Mouse (Mus musculus): ENCODE data around the gene Mtx1. TPM values are rescaled to one million over a fixed set of nuclear protein-coding genes. Genes with fewer than 3 reads are reported as not detected.
A peak's percentile ranks its signal among the peaks of the same experiment; 100 is the strongest.

Gene Mtx1
- 156 and 180 TPM in 2 replicates for polyA plus RNA-seq (2015; fragmentation: Nextera tagmentation; extraction: Ambion mirVana)

DNA sequence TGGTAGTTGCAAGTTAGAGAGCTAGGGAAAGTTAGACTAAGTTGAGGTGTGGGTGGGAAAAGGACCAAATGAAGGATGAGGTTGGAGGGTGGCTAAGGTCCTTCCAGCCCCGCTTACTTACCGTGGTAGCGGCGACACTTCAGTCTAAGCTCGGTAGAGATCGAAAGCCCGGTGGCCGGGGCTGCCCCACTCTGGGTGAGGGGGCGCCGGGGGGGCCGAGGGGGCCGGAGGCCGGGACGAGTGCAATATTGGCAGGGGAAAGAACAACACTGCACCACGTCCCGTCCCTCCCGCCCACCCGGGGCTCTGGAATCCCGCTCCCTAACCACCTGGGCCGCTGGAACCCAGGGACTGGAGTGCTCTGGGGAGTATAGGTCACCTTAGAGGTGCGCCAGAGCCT, at the start of gene Mtx1:
Gene Mtx1, minus strand, starts transcription at position 189 of the 400 bp plus-strand sequence.
- 6% methylated on average over 21 of the region's 21 CpGs for WGBS
- Histone ChIP-seq H3K9ac (peak within 1 kb of the TSS; percentile 23; the same call in 1 of the 2 replicates), H3K9me3 (no peaks in the 10 kb centered on the region), H3K4me3 (peak within 1 kb of the TSS; percentile 43), H3K27me3 (no peaks in the 10 kb centered on the region), H3K36me3 (peaks cover 29% of the 10 kb centered on the region), H3K27ac (peak within 1 kb of the TSS; percentile 78), H3K4me1 (peaks cover 33% of the 10 kb centered on the region), H3K4me2 (peak within 1 kb of the TSS; percentile 64)
- no peak for ATAC-seq (ENCODE audit: insufficient number of reproducible peaks, low FRiP score, low TSS enrichment, low read depth)

DNA sequence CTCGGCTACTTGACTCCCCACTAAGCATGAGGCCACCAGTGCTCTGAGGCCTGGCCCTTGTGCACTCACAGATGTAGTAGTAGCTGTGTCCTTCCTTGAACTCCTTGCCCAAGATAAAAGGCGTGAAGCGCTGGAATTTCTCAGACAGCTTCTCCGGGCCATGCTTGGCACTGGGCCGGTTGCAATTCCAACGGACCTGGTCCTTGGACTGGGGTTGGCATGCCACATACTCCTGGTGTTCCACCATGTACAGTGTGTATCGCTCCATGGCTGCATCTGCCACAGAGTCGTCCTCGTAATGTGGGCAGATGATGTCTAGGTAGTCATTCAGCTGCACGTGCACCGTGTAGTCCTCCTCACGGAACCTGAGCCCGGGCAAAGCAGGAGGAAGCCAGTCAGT, 49.2 kb upstream of the Mtx1 start:
- WGBS: 88% methylated on average over 13 of the region's 13 CpGs
- Histone ChIP-seq H3K9ac (no peak overlapping the region), H3K4me2 (no peak overlapping the region), H3K27me3 (no peaks in the 10 kb centered on the region), H3K36me3 (peaks cover 40% of the 10 kb centered on the region), H3K27ac (no peak overlapping the region), H3K4me3 (no peak overlapping the region), H3K4me1 (peaks cover 52% of the 10 kb centered on the region), H3K9me3 (no peaks in the 10 kb centered on the region)
- no peak for ATAC-seq (ENCODE audit: insufficient number of reproducible peaks, low FRiP score, low TSS enrichment, low read depth)

DNA sequence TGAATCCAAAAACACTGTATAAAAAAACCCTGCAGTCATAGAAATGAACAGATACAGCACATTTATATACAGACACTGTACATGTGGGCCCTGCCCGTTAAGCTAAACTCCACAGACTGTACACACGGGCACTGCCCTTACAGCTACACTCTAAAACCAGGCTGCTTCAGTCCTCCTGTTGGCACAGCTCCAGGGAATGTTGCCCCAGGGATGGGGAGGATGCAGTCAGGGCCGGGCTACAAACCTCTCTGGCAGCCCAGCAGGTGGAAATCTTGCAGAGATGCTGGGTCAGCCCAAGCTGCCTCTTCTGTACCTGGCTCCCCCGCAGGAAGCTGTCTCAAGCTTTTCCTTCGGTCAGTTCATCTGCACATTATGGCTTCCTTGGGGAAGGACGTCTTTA, 44.9 kb upstream of the Mtx1 start:
- Histone ChIP-seq H3K4me3 (no peak overlapping the region), H3K36me3 (peaks cover 43% of the 10 kb centered on the region), H3K27me3 (no peaks in the 10 kb centered on the region), H3K27ac (no peak overlapping the region), H3K9ac (no peak overlapping the region), H3K9me3 (no peaks in the 10 kb centered on the region), H3K4me1 (peaks cover 49% of the 10 kb centered on the region), H3K4me2 (no peak overlapping the region)
- 40% methylated on average over 6 of the region's 6 CpGs for WGBS
- no peak for ATAC-seq (ENCODE audit: insufficient number of reproducible peaks, low FRiP score, low TSS enrichment, low read depth)

GRCm38 (mm10) chr3:89270891-89271290, 44.0 kb upstream of the Mtx1 start:
- ATAC-seq (ENCODE audit: insufficient number of reproducible peaks, low FRiP score, low TSS enrichment, low read depth): no peak
- H3K4me2 ChIP-seq: peak overlapping the region; percentile 57
- no peaks in the 10 kb centered on the region for H3K9me3 ChIP-seq
- H3K4me3 ChIP-seq: peak overlapping the region; percentile 57
- peak overlapping the region; percentile 65; the same call in 1 of the 2 replicates for H3K9ac ChIP-seq
- no peaks in the 10 kb centered on the region for H3K27me3 ChIP-seq
- peak overlapping the region; percentile 94 for H3K27ac ChIP-seq
- 55% methylated on average over 6 of the region's 6 CpGs for WGBS
- peaks cover 46% of the 10 kb centered on the region for H3K4me1 ChIP-seq
- peaks cover 39% of the 10 kb centered on the region for H3K36me3 ChIP-seq

GRCm38 (mm10) chr3:89270051-89270755, 43.3 kb upstream of the Mtx1 start, which contains the start of gene Slc50a1:
Gene Slc50a1 (minus strand): TSS chr3:89270570.
- Histone ChIP-seq H3K36me3 (peaks cover 32% of the 10 kb centered on the region), H3K4me2 (peak within 1 kb of the TSS; percentile 57), H3K9me3 (no peaks in the 10 kb centered on the region), H3K4me1 (peaks cover 46% of the 10 kb centered on the region), H3K4me3 (peak within 1 kb of the TSS; percentile 57), H3K27me3 (no peaks in the 10 kb centered on the region), H3K27ac (peak within 1 kb of the TSS; percentile 94), H3K9ac (peak within 1 kb of the TSS; percentile 65)
- 0 out of 2 replicates have a peak, but pooled peaks have one; percentile 25 for ATAC-seq (ENCODE audit: insufficient number of reproducible peaks, low FRiP score, low TSS enrichment, low read depth)
- 4% methylated on average over 39 of the region's 39 CpGs for WGBS

GRCm38 (mm10) chr3:89268916-89269315, 42.0 kb upstream of the Mtx1 start:
- Histone ChIP-seq H3K4me1 (peaks cover 46% of the 10 kb centered on the region), H3K27me3 (no peaks in the 10 kb centered on the region), H3K4me3 (peak overlapping the region; percentile 12; the same call in 1 of the 2 replicates), H3K36me3 (peaks cover 22% of the 10 kb centered on the region), H3K9ac (no peak overlapping the region), H3K9me3 (no peaks in the 10 kb centered on the region), H3K27ac (peak overlapping the region; percentile 94), H3K4me2 (peak overlapping the region; percentile 57; the same call in 1 of the 2 replicates)
- 60% methylated on average over 8 of the region's 8 CpGs for WGBS
- ATAC-seq (ENCODE audit: insufficient number of reproducible peaks, low FRiP score, low TSS enrichment, low read depth): no peak

DNA sequence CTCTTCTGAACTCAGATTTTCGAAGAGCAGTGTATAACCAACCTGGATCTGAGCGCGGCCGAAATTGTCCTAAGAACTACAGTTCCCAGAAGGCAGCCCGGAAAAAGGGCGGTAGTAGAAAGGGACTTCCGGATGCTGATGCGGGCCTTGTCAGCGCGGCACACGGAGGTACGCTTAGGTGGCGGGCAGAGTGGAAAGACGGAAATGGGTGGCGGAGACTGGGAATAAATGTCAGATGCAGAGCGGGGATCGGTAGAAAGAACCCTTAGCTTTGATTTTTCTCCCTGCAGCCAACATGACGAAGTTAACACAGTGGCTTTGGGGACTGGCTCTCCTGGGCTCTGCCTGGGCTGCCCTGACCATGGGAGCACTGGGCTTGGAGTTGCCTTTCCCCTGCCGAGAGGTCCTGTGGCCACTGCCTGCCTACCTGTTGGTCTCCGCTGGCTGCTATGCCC, 39.6 kb upstream of the Mtx1 start:
- ATAC-seq (ENCODE audit: insufficient number of reproducible peaks, low FRiP score, low TSS enrichment, low read depth): peak; percentile 82
- peak overlapping the region; percentile 62 for H3K4me2 ChIP-seq
- H3K9ac ChIP-seq: peak overlapping the region; percentile 85
- H3K27me3 ChIP-seq: no peaks in the 10 kb centered on the region
- 1% methylated on average over 20 of the region's 20 CpGs for WGBS
- H3K4me3 ChIP-seq: peak overlapping the region; percentile 65
- no peaks in the 10 kb centered on the region for H3K9me3 ChIP-seq
- H3K36me3 ChIP-seq: 0 out of 2 replicates have a peak, but pooled peaks cover 2% of the 10 kb centered on the region
- peak overlapping the region; percentile 81 for H3K27ac ChIP-seq
- H3K4me1 ChIP-seq: peaks cover 41% of the 10 kb centered on the region

DNA sequence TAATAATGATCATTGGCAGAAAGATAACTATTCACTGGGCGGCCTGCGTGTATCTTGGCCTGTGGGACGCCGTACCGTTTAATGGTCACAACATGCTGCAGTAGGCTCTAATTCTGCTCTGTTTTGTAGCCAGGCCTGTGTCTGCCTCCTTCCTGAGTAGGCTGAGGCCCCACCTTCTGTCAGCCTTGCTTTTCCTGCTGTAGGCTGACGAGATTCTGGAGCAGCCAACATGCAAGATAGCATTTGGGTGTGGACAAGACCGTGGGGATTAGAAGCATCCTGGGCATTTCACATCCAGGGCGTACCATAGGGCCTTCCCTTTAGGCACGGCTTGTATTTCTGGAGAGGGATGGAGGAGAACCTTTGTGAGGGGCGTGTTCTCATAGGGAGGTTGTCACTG, 35.5 kb upstream of the Mtx1 start:
- 62% methylated on average over 10 of the region's 10 CpGs for WGBS
- no peaks in the 10 kb centered on the region for H3K27me3 ChIP-seq
- no peak overlapping the region for H3K4me2 ChIP-seq
- peaks cover 7% of the 10 kb centered on the region for H3K4me1 ChIP-seq
- no peak for ATAC-seq (ENCODE audit: insufficient number of reproducible peaks, low FRiP score, low TSS enrichment, low read depth)
- no peak overlapping the region for H3K4me3 ChIP-seq
- no peaks in the 10 kb centered on the region for H3K36me3 ChIP-seq
- no peak overlapping the region for H3K27ac ChIP-seq
- no peak overlapping the region for H3K9ac ChIP-seq
- H3K9me3 ChIP-seq: no peaks in the 10 kb centered on the region

GRCm38 (mm10) chr3:89260211-89260610, 33.3 kb upstream of the Mtx1 start:
- Histone ChIP-seq H3K4me1 (no peaks in the 10 kb centered on the region), H3K4me3 (no peak overlapping the region), H3K27ac (no peak overlapping the region), H3K27me3 (no peaks in the 10 kb centered on the region), H3K4me2 (no peak overlapping the region), H3K36me3 (no peaks in the 10 kb centered on the region), H3K9ac (no peak overlapping the region), H3K9me3 (no peaks in the 10 kb centered on the region)
- no peak for ATAC-seq (ENCODE audit: insufficient number of reproducible peaks, low FRiP score, low TSS enrichment, low read depth)
- WGBS: 83% methylated on average over 3 of the region's 3 CpGs

DNA sequence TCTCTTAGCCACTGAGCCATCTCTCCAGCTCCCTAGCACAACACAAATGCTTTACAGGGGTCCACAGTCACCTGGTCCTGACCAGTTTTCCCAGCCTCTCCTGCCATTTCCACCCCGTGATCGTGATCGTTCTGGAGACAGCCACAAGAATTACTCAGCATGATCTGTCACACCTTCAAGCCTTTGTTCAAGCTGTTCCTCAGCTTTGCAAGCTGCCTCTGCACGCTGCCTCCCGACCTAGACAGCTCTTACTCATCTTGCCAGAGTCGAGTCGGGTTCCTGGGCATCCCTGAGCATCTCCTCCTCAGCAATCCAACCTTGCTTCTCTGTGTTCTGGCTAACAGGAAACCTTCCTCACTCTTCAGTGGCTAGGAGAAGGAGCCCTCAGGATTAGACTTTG, 32.2 kb upstream of the Mtx1 start, which contains the start of gene Dpm3:
Gene Dpm3, plus strand, starts transcription at position 283 of the 400 bp plus-strand sequence.
- WGBS: 40% methylated on average over 7 of the region's 7 CpGs
- Histone ChIP-seq H3K9me3 (no peaks in the 10 kb centered on the region), H3K9ac (no peak within 1 kb of the TSS), H3K4me1 (no peaks in the 10 kb centered on the region), H3K36me3 (no peaks in the 10 kb centered on the region), H3K27ac (no peak within 1 kb of the TSS), H3K27me3 (no peaks in the 10 kb centered on the region), H3K4me2 (no peak within 1 kb of the TSS), H3K4me3 (no peak within 1 kb of the TSS)
- no peak for ATAC-seq (ENCODE audit: insufficient number of reproducible peaks, low FRiP score, low TSS enrichment, low read depth)

DNA sequence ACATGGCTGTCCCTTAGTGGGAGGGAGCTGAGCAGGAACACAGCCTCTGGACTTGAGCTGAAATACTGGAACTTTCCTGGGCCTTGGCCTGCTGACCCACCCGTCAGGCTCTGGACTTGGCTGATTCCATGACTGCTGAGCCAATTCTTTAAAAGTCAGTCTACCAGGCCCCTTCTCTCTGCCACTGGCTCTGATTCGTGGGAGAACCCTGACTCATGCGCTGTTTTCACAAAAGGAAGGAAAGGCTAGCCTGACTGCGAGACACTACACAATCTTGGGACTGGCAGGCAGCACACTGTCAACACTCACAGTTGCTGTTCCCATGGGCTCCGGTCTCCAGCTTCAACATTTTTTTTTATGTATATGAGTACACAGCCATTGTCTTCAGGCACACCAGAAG, 29.3 kb upstream of the Mtx1 start:
- no peak overlapping the region for H3K9ac ChIP-seq
- no peak overlapping the region for H3K4me2 ChIP-seq
- WGBS: 82% methylated on average over 5 of the region's 5 CpGs
- no peaks in the 10 kb centered on the region for H3K9me3 ChIP-seq
- no peaks in the 10 kb centered on the region for H3K36me3 ChIP-seq
- no peak overlapping the region for H3K4me3 ChIP-seq
- no peaks in the 10 kb centered on the region for H3K27me3 ChIP-seq
- H3K4me1 ChIP-seq: peaks cover 12% of the 10 kb centered on the region
- no peak overlapping the region for H3K27ac ChIP-seq
- no peak for ATAC-seq (ENCODE audit: insufficient number of reproducible peaks, low FRiP score, low TSS enrichment, low read depth)

- 83% methylated on average over 5 of the region's 5 CpGs for WGBS
- no peaks in the 10 kb centered on the region for H3K36me3 ChIP-seq
- ATAC-seq (ENCODE audit: insufficient number of reproducible peaks, low FRiP score, low TSS enrichment, low read depth): no peak
- no peak overlapping the region for H3K27ac ChIP-seq
- no peak overlapping the region for H3K9ac ChIP-seq
- H3K4me1 ChIP-seq: peaks cover 21% of the 10 kb centered on the region
- H3K27me3 ChIP-seq: no peaks in the 10 kb centered on the region
- no peak overlapping the region for H3K4me3 ChIP-seq
- H3K9me3 ChIP-seq: no peaks in the 10 kb centered on the region
- H3K4me2 ChIP-seq: no peak overlapping the region
Measured at GRCm38 (mm10) chr3:89254994-89255393, 28.1 kb upstream of the Mtx1 start.

All from limb, embryonic 15.5 days (tissue).